Mouse (Mus musculus) embryo, embryonic 9.5 days (tissue): Measurements from ENCODE around the gene Ly6g5b.

Source experiments
- DNase-seq: peaks from one replicate; pipeline ENCODE4 v3.0.0-alpha.2; 2017; ENCODE audit errors: extremely low spot score

Ly6g5b gene

DNA sequence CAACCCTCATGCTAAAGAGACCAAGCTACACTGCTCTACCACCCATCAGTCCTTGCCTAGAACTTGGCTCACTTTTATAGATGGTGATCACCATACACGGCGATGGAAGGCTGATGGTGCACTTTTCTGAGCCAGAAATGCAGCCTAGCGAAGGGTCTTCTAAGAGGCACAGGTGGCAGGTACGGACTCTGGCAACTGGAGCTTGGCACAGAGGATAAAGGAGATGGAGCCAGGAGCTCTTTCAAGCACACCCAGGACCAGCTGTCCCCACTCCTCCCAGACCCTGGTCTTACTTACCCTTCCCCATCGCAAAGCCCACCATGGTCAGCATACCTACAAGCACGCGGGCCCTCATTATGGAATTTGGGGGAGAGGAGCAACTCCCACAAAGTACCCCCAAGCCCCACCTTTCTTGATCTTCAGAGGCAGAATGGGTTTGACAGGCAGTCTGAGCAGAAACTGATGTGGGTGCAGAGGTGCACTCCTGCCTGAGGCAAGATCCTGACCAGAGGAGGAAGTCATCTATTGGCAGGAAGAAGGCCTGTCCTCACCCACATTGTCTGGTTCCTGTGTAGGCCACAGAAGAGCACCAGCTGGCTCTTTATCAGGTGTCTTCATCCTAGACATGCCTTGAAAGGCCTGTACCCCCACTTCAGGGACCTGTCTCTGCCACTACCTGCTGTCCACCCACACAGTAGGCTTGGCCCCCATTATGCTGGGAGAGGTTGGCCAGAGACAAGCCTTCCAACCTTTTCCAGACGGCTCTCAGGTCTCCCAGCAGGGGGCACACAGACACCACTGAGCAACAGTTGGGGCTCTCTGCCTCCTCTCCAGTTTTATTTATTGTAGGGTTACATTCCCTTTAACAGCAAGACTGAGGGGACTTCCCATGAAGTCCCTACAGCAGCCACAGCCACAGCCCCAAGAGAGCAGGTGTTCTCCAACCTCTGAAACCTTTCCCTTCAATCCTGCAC is at the start of gene Ly6g5b:
Gene Ly6g5b (minus strand): TSS at position 383 of the 974 bp plus-strand sequence.
- DNase-seq: no peak

DNA sequence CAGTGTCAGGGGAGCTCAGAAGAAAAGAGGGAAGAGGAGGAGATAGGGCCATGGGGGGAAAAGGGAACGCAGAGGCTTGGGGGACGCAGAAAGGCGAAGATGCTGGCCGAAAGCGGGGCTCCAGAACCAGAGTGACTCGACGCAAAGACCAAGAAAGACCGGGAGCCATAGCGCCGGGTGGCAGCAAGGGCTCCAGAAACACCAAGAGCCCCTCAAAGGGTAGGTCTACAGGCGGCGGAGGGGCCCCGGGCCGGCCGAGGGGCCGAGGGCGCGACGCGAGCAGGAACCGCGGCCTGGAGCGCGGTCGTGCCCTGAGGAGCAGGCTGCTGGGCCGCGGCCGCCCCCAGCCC is 49.0 kb upstream of the Ly6g5b start:
- DNase-seq: no peak

DNA sequence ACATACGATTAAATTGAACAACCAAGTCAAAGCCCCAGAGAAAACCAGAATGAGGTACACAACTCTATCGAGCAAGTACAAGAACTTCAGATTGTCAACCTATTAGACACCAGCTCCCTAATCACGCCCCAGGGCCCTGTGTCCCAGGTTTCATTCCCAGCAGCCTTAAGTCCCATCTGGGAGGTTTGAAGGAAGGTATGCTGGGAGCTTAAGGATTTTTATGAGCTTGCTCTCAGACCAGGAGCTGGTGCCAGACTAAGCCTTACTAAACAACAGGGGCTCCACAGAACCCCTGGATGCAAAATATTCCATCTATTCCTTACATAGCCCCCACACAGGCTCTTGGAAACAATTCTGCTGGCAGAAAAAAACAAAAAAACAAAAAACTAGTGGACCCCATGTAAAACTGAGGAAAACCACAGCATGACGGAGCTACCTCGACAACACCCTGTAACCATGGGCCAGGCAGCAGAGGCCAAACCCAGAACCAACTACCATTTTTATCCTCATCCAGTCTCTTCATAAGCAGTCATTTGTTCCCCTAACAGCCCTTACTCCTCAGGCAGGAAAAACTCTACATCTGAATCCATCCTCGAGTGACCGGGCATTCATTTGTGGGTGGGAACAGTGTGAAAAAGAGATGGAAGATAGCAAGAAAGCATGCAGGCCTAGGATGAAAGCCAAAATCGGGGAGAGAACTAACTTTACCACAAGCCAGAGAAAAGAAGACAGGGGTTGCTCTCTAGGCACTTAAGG is 48.3 kb upstream of the Ly6g5b start:
- DNase-seq: no peak

- DNase-seq: no peak
Observed at GRCm38 (mm10) chr17:35162730-35163129, 47.5 kb upstream of the Ly6g5b start.

DNA sequence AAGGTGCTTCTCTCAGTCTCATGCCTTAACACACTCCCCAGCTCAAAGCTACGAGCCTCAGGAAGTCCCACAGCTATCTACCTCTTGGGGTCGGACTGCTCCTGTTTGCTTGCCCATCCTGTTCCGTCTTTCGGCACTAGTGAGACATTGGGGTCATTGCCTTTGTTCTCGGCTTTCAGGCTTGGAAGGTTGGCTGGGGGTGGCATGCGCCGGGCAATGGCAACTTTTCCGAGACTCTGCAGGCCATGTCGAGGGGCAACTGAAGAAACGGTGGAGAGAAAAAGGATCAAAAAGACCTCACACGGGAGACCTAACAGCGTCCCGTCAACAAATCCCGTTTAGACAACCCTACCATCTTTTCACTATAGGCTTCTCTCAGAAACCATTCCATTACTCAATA is 46.9 kb upstream of the Ly6g5b start:
- DNase-seq: no peak

- DNase-seq: no peak
Observed at GRCm38 (mm10) chr17:35161421-35161820, 46.2 kb upstream of the Ly6g5b start.

GRCm38 (mm10) chr17:35159638-35160037 is 44.4 kb upstream of the Ly6g5b start:
- no peak for DNase-seq

GRCm38 (mm10) chr17:35158850-35159593 is 43.8 kb upstream of the Ly6g5b start:
- no peak for DNase-seq

- no peak for DNase-seq
Observed at GRCm38 (mm10) chr17:35157661-35158175, 42.5 kb upstream of the Ly6g5b start.

- DNase-seq: no peak
Observed at GRCm38 (mm10) chr17:35157254-35157653, 42.0 kb upstream of the Ly6g5b start.

GRCm38 (mm10) chr17:35156461-35157200 is 41.4 kb upstream of the Ly6g5b start:
- no peak for DNase-seq

DNA sequence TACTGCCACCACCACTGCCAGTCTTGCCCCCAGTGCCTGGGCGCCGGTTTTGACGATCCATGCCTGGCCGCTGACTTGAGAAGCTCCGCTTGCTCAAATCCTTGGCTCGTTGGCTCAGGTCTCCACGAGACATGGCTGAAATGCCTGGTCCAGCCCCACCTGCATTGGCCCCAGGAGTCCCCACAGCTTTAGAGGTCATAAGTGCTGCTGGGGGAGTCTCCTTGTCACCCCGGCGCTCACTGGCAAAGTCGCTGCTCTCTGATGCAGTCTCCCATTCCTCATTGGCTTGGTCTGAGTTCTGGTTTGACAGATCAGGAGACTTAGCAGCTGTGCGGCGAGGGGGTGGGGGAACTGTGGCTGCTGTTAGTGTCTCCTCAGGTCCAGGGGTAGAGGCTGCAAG is 40.2 kb upstream of the Ly6g5b start:
- DNase-seq: no peak

DNA sequence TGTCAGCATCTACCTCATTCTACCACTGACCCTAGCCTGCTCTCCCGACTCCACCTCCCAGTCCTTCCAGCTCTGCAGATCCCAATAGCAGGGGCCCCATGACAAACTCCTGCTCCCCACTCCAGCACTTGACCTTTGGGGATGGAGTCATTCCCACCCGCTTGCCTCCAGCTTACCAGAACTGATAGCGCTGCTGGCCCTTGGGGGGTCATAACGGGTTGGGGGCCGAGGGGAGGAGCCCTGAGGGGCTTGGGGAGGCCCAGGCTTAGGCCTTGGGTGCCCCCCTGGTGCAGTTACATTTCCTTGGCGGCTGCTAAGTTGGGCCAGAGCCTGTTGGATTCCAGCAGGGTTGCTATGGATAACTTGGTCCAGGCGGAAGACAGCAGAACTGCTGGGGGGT is 39.4 kb upstream of the Ly6g5b start:
- no peak for DNase-seq

GRCm38 (mm10) chr17:35153931-35154330 is 38.7 kb upstream of the Ly6g5b start:
- no peak for DNase-seq

DNA sequence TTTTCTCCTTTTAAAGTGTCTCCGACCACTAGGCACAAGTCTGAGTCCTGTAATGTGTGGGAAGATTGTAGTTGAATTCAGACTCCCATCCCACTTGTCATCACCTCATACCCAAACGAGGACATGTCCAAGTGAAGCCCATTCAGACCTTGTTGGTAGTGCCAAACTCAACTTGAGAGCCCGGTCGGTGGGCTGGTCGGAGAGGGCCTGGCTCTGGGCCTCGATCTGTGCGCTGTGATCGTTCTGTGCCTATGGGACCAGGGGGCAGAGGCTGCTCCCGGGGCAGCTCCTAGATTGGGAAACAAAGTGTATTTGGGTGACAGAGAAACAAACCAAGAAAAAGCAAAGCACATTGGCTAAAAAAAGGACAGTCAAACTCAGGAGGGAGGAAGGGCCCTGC is 37.8 kb upstream of the Ly6g5b start:
- DNase-seq: no peak

GRCm38 (mm10) chr17:35152121-35152520 is 36.9 kb upstream of the Ly6g5b start:
- no peak for DNase-seq

GRCm38 (mm10) chr17:35147922-35148639 is 32.9 kb upstream of the Ly6g5b start:
- no peak for DNase-seq

DNA sequence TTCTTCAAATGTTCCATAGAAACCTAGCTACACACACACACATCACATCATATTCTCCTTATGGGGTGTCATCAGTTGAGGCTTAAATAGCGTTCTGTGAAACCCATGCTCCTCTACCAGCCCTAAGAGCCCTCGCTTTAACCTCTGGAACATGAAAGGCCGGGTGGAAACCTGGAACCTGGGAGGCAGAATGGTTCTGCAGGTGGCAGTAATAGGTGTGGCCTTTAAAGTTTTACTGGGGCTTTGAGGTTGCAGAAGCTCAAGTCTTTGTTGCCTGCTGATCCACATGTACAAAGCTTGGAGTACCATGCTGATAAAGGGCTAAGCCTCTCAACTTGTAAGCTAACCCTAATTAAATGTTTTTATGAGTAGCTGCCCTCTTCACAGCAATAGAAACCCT is 32.1 kb upstream of the Ly6g5b start:
- DNase-seq: peak; percentile 36

- DNase-seq: no peak
Observed at GRCm38 (mm10) chr17:35146139-35146538, 30.9 kb upstream of the Ly6g5b start.

- no peak for DNase-seq
Observed at GRCm38 (mm10) chr17:35141971-35142370, 26.7 kb upstream of the Ly6g5b start.
